Mouse (Mus musculus): ENCODE data around the gene Hnrnph2. TPM values are rescaled to one million over a fixed set of nuclear protein-coding genes. Genes with fewer than 3 reads are reported as not detected.

Hnrnph2 gene
- total RNA-seq (2023): 153 to 171 TPM (median 166 TPM) in 4 replicates

DNA sequence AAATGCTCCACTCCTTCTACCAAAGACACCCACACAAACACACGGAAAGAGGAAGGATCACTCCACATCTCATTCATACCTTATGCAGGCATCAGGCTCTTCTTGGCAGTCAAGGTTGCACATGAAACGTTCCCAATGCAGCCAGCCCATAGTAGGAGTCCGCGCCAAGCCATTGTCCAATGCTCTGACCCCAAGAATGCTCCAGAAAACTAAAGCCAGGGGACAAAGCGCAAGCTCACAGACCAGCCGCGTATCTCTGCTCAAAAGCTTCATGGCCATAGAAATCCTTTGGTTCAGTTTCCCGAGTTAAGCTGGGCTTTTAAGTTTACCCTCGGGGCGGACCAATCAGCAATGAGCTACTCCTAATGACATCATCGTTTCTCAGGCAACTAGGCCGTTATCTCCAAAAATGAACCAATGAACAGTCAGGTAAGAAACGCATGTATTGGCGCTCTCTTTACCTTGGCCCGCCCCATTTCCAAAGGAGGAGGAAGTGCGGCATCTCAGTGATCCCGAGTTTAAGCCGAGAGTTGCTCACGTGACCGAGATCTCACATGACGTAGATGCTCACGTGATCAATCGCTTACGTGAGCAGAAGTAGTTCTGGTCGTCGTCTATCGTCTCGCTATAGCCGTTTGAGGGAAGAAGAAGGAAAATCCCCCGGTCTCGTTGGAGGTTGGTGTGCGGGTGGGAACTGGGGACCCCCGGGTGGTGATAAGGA, at the start of gene Hnrnph2, which contains the start of gene Gla:
Hnrnph2 (plus strand) TSS at position 521 of the 721 bp plus-strand sequence.
Gla (minus strand) TSS at position 467 of the 721 bp plus-strand sequence.

DNA sequence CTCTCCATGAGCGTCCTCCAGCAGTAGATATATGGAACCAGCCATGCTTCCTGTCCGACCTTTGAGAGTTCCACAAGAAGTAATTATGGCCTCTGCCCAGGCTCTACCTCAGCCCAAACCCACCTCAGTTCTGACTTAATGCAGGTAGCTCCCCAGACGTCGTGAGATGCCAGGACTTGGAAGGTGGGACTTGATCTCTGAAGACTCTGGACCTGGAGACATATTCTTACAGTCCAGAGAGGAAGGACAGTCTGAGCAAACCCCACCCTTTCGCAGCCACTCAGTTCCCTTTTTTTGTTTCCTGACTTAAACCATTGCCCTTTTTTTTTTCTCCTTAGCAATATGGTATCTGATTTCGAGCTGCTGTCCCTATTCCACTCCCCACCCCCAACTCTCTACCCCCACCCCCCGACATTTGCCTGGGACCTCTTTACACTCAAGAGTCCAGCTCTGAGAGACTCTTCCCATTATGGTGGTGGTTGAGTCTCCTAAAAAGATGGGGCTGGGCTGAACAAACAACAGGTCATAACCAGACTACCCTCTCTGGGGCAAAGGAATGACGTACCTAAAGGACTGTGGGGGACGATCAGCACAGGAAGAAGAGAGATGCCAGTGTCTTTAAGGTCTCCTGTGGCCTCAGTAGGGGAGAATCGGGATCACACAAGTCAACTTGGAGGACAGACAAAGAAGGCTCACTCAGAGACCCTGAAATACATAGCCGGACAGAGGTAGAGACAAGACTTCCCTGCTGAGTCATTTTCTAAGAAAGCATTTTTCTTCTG, 17.9 kb upstream of the Hnrnph2 start, which contains the start of gene Btk:
Btk (minus strand) TSS at position 683 of the 782 bp plus-strand sequence.

GRCm38 (mm10) chrX:134585103-134586002, 15.6 kb upstream of the Hnrnph2 start, which contains the start of gene Rpl36a:
TSS of gene Rpl36a (plus strand) at chrX:134585654.

Other genes starting within 250 kb of the Hnrnph2 start
- not detected in 4 replicates for gene Drp2, start 196.6 kb upstream of the Hnrnph2 start, total RNA-seq (2023)
- gene Taf7l, start 124.7 kb upstream of the Hnrnph2 start, total RNA-seq (2023): not detected in 4 replicates
- gene Timm8a1, start 59.3 kb upstream of the Hnrnph2 start, total RNA-seq (2023): 14.0 to 22.1 TPM (median 19.4 TPM) in 4 replicates
- 164 to 171 TPM (median 167 TPM) in 4 replicates for gene Btk, start 17.6 kb upstream of the Hnrnph2 start, total RNA-seq (2023)
- gene Rpl36a, start 15.5 kb upstream of the Hnrnph2 start, total RNA-seq (2023): 510 to 564 TPM (median 519 TPM) in 4 replicates
- 135 to 148 TPM (median 147 TPM) in 4 replicates for gene Gla, start 54 bp upstream of the Hnrnph2 start, total RNA-seq (2023)
- gene Armcx4, start 85.3 kb downstream of the Hnrnph2 start, total RNA-seq (2023): 2.8 to 3.8 TPM (median 3.6 TPM) in 4 replicates
- gene Armcx1, start 116.8 kb downstream of the Hnrnph2 start, total RNA-seq (2023): 0.43 to 0.47 TPM in 2 of 4 replicates, not detected in the others
- 3.3 to 4.4 TPM (median 3.7 TPM) in 4 replicates for gene Armcx6, start 150.2 kb downstream of the Hnrnph2 start, total RNA-seq (2023)
- gene Armcx3, start 155.4 kb downstream of the Hnrnph2 start, total RNA-seq (2023): 16.9 to 19.7 TPM (median 17.7 TPM) in 4 replicates
- gene Armcx2, start 208.0 kb downstream of the Hnrnph2 start, total RNA-seq (2023): 33.4 to 45.7 TPM (median 37.1 TPM) in 4 replicates

Measured in B cell, adult 62 days (primary cell).